Mouse (Mus musculus): Measurements from ENCODE around the gene Olfr1394. TPM values are rescaled to one million over a fixed set of nuclear protein-coding genes. Genes with fewer than 3 reads are reported as not detected.

Gene Olfr1394
- not detected in 2 replicates for polyA plus RNA-seq (2012; rRNA removed)

GRCm38 (mm10) chr11:49154077-49154476 is at the start of gene Olfr1394:
Olfr1394 (plus strand) TSS chr11:49154377.

GRCm38 (mm10) chr11:49114774-49115173 is 39.4 kb upstream of the Olfr1394 start, which contains the start of gene Olfr1396:
Olfr1396 (minus strand) TSS chr11:49114874.

GRCm38 (mm10) chr11:49141974-49142373 is 12.2 kb upstream of the Olfr1394 start, which contains the start of gene Olfr1395:
Olfr1395 (plus strand) TSS chr11:49142274.

GRCm38 (mm10) chr11:49186955-49187488 is 32.8 kb downstream of the Olfr1394 start, which contains the start of gene Btnl9:
Btnl9 (minus strand) TSS chr11:49187159.

GRCm38 (mm10) chr11:49203129-49203768 is 49.1 kb downstream of the Olfr1394 start, which contains the start of gene Zfp62:
Zfp62 (plus strand) TSS chr11:49203292.

Other genes with a start within 250 kb of the Olfr1394 start
- 0.58 and 1.1 TPM in 2 replicates for gene Psme2b, start 208.2 kb upstream of the Olfr1394 start, polyA plus RNA-seq (2012; rRNA removed)
- gene Olfr56, start 175.5 kb upstream of the Olfr1394 start, polyA plus RNA-seq (2012; rRNA removed) = 0.02 and 0.06 TPM in 2 replicates
- gene 9930111J21Rik1, start 175.0 kb upstream of the Olfr1394 start, polyA plus RNA-seq (2012; rRNA removed) = 0.18 and 0.27 TPM in 2 replicates
- not detected in 2 replicates for gene Gm12185, start 162.2 kb upstream of the Olfr1394 start, polyA plus RNA-seq (2012; rRNA removed)
- not detected in 2 replicates for gene Tgtp1, start 160.2 kb upstream of the Olfr1394 start, polyA plus RNA-seq (2012; rRNA removed)
- gene 9930111J21Rik2, start 103.1 kb upstream of the Olfr1394 start, polyA plus RNA-seq (2012; rRNA removed) = 0.10 and 0.29 TPM in 2 replicates
- not detected in 2 replicates for gene Tgtp2, start 90.2 kb upstream of the Olfr1394 start, polyA plus RNA-seq (2012; rRNA removed)
- 0.55 and 0.89 TPM in 2 replicates for gene Ifi47, start 77.8 kb upstream of the Olfr1394 start, polyA plus RNA-seq (2012; rRNA removed)
- gene Olfr1396, start 39.5 kb upstream of the Olfr1394 start, polyA plus RNA-seq (2012; rRNA removed) = not detected in 2 replicates
- gene Olfr1395, start 12.1 kb upstream of the Olfr1394 start, polyA plus RNA-seq (2012; rRNA removed) = not detected in 2 replicates
- 0.21 and 0.44 TPM in 2 replicates for gene Btnl9, start 32.8 kb downstream of the Olfr1394 start, polyA plus RNA-seq (2012; rRNA removed)
- 34.9 and 45.0 TPM in 2 replicates for gene Zfp62, start 48.9 kb downstream of the Olfr1394 start, polyA plus RNA-seq (2012; rRNA removed)
- 43.1 and 45.5 TPM in 2 replicates for gene Mgat1, start 89.8 kb downstream of the Olfr1394 start, polyA plus RNA-seq (2012; rRNA removed)
- gene Olfr1393, start 123.9 kb downstream of the Olfr1394 start, polyA plus RNA-seq (2012; rRNA removed) = 0.06 and 0.17 TPM in 2 replicates
- 0.05 and 0.20 TPM in 2 replicates for gene Olfr1392, start 130.9 kb downstream of the Olfr1394 start, polyA plus RNA-seq (2012; rRNA removed)
- gene Olfr10, start 150.4 kb downstream of the Olfr1394 start, polyA plus RNA-seq (2012; rRNA removed) = not detected in 2 replicates
- not detected in 2 replicates for gene Olfr1391, start 168.4 kb downstream of the Olfr1394 start, polyA plus RNA-seq (2012; rRNA removed)
- not detected in 2 replicates for gene Olfr1390, start 180.8 kb downstream of the Olfr1394 start, polyA plus RNA-seq (2012; rRNA removed)

All from central nervous system, embryonic 11.5 days (tissue).